Mouse (Mus musculus) bone marrow, adult 2 months (tissue): ENCODE measurements around the gene Epb41.

Experiments
- CTCF ChIP-seq: fragments of 200-500 bp; IDR thresholded peaks from 2 replicates; pipeline ENCODE4 v1.5.1; 2011; ENCODE audit warnings: low read length, control low read depth; ENCODE audit not compliant: control insufficient read depth, insufficient read depth
- POLR2A ChIP-seq: fragments of 200-500 bp; IDR thresholded peaks from 2 replicates; pipeline ENCODE4 v1.6.1; 2011; ENCODE audit warnings: low read depth, mild to moderate bottlenecking, control low read depth, low read length, borderline replicate concordance; ENCODE audit not compliant: control insufficient read depth

- TF ChIP-seq CTCF: no peak
- no peak for TF ChIP-seq POLR2A
Measured at GRCm38 (mm10) chr4:132101152-132101551, 26.0 kb upstream of the Epb41 start.
